Mouse (Mus musculus) kidney, embryonic 14.5 days (tissue): ENCODE measurements around the gene Stra6. TPM values are rescaled to one million over a fixed set of nuclear protein-coding genes. Genes with fewer than 3 reads are reported as not detected.

Source experiments
- ATAC-seq: fragments of 200-750 bp; cut with Nextera tagmentation; 2 replicates; pipeline ENCODE4 v1.8.0; 2017; ENCODE audit warnings: moderate number of reproducible peaks, mild to moderate bottlenecking, moderate TSS enrichment, moderate library complexity; ENCODE audit not compliant: low FRiP score, low TSS enrichment
- H3K27ac ChIP-seq: fragments of 300-500 bp; sonication (generic); 2 replicates; pipeline ENCODE4 v1.5.1; 2014; ENCODE audit warnings: low read depth, mild to moderate bottlenecking, low read length, moderate library complexity, mixed read lengths
- H3K27me3 ChIP-seq: fragments of 300-500 bp; sonication (generic); 2 replicates; pipeline ENCODE4 v1.6.1; 2014; ENCODE audit warnings: mild to moderate bottlenecking, low read length; ENCODE audit not compliant: control insufficient read depth, insufficient read depth
- H3K36me3 ChIP-seq: fragments of 300-500 bp; sonication (generic); 2 replicates; pipeline ENCODE4 v1.6.1; 2014; ENCODE audit warnings: low read length, mixed read lengths; ENCODE audit not compliant: control insufficient read depth, insufficient read depth
- H3K4me1 ChIP-seq: fragments of 300-500 bp; sonication (generic); 2 replicates; pipeline ENCODE4 v1.6.1; 2014; ENCODE audit warnings: low read length, mixed read lengths; ENCODE audit not compliant: control insufficient read depth, insufficient read depth
- H3K4me2 ChIP-seq: fragments of 300-500 bp; sonication (generic); replicated peaks from 2 replicates; pipeline ENCODE4 v1.6.1; 2014; ENCODE audit warnings: low read depth, mild to moderate bottlenecking, low read length
- H3K4me3 ChIP-seq: fragments of 300-500 bp; sonication (generic); 2 replicates; pipeline ENCODE4 v1.5.1; 2014; ENCODE audit warnings: mild to moderate bottlenecking, low read length
- H3K9ac ChIP-seq: fragments of 300-500 bp; sonication (generic); 2 replicates; pipeline ENCODE4 v1.6.1; 2014; ENCODE audit warnings: low read depth, mild to moderate bottlenecking, low read length, moderate library complexity
- H3K9me3 ChIP-seq: fragments of 300-500 bp; sonication (generic); 2 replicates; pipeline ENCODE4 v1.6.1; 2016; ENCODE audit warnings: low read length; ENCODE audit not compliant: control insufficient read depth
- WGBS: fragments of 180-500 bp; shearing (Covaris S2); extraction: QIAGEN DNeasy Blood & Tissue Kit; methylation state at CpG from one replicate; pipeline ENCODE4 v1.1.7; 2014; 5-methylcytosine and 5-hydroxymethylcytosine counted together
- polyA plus RNA-seq: library from polyadenylated mRNA; unstranded; fragments of >200 nt; fragmentation: Nextera tagmentation; extraction: Ambion mirVana; gene quantifications from 2 replicates; pipeline ENCODE4 v1.2.1, GENCODE M21; 2014

Gene Stra6
- polyA plus RNA-seq, 1 experiment from 2014 or later, result 39.2 TPM

DNA sequence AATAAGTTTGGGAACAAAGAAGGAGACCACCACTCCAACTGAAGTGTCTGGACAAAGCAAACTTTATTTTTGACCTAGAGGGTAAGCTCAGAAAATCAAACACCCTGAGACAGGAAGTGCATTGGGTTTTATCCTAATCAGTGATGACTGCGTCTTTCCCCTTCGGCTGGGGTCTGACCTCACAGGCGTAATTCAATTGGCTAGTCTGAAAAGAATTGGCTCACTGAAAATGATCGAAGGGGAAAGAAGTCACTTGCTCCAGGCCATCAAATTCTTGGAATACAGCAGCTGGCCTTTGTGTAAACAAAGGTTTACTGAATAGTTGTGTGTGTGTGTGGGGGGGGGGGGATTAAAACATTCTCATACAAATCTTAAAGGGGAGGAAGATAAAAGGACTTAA lies 62.2 kb downstream of the Stra6 start:
- no peak for ATAC-seq
- H3K9me3 ChIP-seq, result no peaks in the 10 kb centered on the region
- no peak overlapping the region for H3K4me3 ChIP-seq
- WGBS, result 32% methylated on average over 4 of the region's 4 CpGs
- H3K27ac ChIP-seq, result no peak overlapping the region
- H3K36me3 ChIP-seq, result no peaks in the 10 kb centered on the region
- H3K27me3 ChIP-seq, result no peaks in the 10 kb centered on the region
- H3K9ac ChIP-seq, result no peak overlapping the region
- no peak overlapping the region for H3K4me2 ChIP-seq
- H3K4me1 ChIP-seq, result peaks cover 29% of the 10 kb centered on the region

GRCm38 (mm10) chr9:58128926-58129413 lies 65.4 kb downstream of the Stra6 start:
- Histone ChIP-seq H3K4me3 (peak overlapping the region; percentile 8), H3K36me3 (no peaks in the 10 kb centered on the region), H3K4me1 (peaks cover 54% of the 10 kb centered on the region), H3K9ac (peak overlapping the region; percentile 40; the same call in 1 of the 2 replicates), H3K9me3 (no peaks in the 10 kb centered on the region), H3K4me2 (peak overlapping the region; percentile 27), H3K27me3 (no peaks in the 10 kb centered on the region), H3K27ac (peak overlapping the region; percentile 68)
- WGBS, result 5% methylated on average over 13 of the region's 13 CpGs
- ATAC-seq, result peak; percentile 61

DNA sequence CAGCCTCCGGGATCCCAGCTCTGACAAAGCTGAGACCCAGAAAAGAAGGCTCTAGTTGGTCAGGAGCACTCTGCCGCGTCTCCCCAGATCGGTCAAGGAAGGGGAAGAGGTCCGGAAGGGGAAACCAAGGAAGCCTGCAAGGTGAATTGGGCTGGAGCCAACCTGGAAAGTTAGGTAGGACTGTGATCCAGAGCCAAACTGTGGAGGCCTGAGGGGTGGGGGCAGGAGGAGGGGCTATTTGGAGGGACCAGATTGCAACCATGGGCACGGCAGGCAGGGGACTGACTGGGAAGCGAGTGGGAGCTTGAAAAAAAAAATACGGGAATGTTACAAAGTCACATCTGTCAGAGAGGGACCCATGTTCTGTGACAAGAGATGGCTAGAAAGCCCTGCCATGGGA lies 65.9 kb downstream of the Stra6 start:
- Histone ChIP-seq H3K4me3 (peak overlapping the region; percentile 8; the same call in 1 of the 2 replicates), H3K4me1 (peaks cover 57% of the 10 kb centered on the region), H3K27ac (peak overlapping the region; percentile 68), H3K4me2 (peak overlapping the region; percentile 27), H3K9ac (peak overlapping the region; percentile 40; the same call in 1 of the 2 replicates), H3K9me3 (no peaks in the 10 kb centered on the region), H3K27me3 (no peaks in the 10 kb centered on the region), H3K36me3 (no peaks in the 10 kb centered on the region)
- no peak for ATAC-seq
- WGBS, result 5% methylated on average over 8 of the region's 8 CpGs

DNA sequence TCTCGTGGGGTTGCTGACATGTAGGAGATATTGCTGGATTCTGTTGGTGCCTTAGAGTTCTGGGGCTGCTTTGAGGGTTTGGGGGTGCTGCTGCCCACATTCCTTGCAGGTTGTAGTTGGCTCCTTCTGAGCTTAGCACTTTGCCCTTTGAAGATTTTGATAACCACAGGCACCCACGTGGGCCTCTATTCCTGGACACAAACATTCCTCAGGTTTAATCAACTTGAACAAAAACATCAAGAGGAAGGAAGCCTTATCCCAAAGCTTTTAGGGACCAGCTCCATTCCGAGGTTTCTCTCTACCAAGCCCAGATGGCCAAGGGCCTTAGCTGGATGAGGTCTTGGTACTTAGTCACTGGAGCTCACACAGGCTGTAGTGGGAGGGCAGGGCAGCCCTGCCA lies 67.3 kb downstream of the Stra6 start:
- H3K9me3 ChIP-seq, result no peaks in the 10 kb centered on the region
- no peaks in the 10 kb centered on the region for H3K36me3 ChIP-seq
- H3K27ac ChIP-seq, result 0 out of 2 replicates have a peak overlapping the region, but pooled peaks have one; percentile 6
- 30% methylated on average over 3 of the region's 3 CpGs for WGBS
- H3K4me3 ChIP-seq, result no peak overlapping the region
- ATAC-seq, result no peak
- no peaks in the 10 kb centered on the region for H3K27me3 ChIP-seq
- peaks cover 68% of the 10 kb centered on the region for H3K4me1 ChIP-seq
- no peak overlapping the region; the same call in 1 of the 2 replicates for H3K4me2 ChIP-seq
- no peak overlapping the region for H3K9ac ChIP-seq

- 0 out of 2 replicates have a peak overlapping the region, but pooled peaks have one; percentile 24 for H3K27ac ChIP-seq
- H3K4me1 ChIP-seq, result peaks cover 76% of the 10 kb centered on the region
- WGBS, result 59% methylated on average over 7 of the region's 7 CpGs
Observed at GRCm38 (mm10) chr9:58131735-58132134, 68.1 kb downstream of the Stra6 start.

DNA sequence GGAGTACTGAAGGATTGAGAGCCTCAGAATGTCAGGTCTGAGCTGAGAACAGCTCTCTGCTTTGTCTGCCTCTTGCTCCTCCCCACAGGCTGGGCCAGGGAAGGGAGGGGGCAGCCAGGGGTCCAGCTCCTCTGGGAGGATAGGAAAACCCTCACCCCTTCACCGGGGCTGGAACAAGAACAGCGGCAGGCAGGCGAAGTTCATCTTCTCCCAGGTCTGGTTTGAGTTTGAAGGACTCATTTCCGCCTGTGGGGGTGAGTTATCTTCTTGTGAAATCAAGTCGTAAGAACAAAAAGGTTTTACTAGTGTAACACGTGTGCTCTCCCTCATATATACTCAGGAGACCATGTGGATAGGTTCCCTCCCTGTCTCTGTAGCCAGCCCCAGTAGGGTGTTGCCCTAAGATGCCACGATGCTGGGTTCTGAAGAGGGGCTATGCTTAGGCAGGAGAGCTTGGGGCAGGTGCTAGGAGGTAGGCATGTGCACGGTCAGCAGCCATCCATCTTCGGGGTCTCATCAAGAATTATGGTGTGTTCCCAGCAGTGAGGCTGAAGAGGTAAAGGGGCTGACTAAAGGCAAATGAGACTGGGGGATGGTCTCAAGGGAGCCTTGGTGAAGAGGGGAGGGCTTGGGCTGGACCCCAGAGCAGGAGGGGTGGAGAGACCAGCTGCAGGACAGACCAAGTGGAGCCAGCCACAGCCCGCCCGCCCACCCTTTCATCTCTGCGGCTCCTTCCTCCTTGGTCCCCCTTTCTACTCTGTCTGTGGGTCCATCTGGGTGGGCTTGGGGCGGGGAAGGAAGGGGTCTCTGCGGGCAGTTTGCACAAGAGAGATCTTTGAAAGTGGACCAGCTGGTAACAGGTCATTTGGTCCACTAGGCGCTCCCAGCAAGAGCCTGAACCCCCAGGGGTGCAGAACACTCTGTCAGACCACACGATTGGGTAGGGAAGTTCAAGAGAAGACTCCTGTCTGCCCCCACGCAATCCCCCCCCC lies 70.6 kb downstream of the Stra6 start:
- Histone ChIP-seq H3K27me3 (no peaks in the 10 kb centered on the region), H3K4me1 (peaks cover 70% of the 10 kb centered on the region), H3K36me3 (no peaks in the 10 kb centered on the region), H3K9ac (peak overlapping the region; percentile 42; the same call in 1 of the 2 replicates), H3K4me2 (peak overlapping the region; percentile 21), H3K9me3 (no peaks in the 10 kb centered on the region), H3K27ac (peak overlapping the region; percentile 74), H3K4me3 (peak overlapping the region; percentile 15; the same call in 1 of the 2 replicates)
- peak; percentile 67 for ATAC-seq
- 8% methylated on average over 15 of the region's 17 CpGs for WGBS

More at GRCm38 (mm10) chr9:58131735-58132134, 68.1 kb downstream of the Stra6 start:
- H3K27me3 ChIP-seq, result no peaks in the 10 kb centered on the region
- no peak for ATAC-seq
- no peaks in the 10 kb centered on the region for H3K9me3 ChIP-seq
- no peak overlapping the region for H3K9ac ChIP-seq
- H3K4me2 ChIP-seq, result no peak overlapping the region
- no peak overlapping the region for H3K4me3 ChIP-seq
- no peaks in the 10 kb centered on the region for H3K36me3 ChIP-seq

GRCm38 (mm10) chr9:58134906-58135305 lies 71.3 kb downstream of the Stra6 start:
- Histone ChIP-seq H3K4me2 (peak overlapping the region; percentile 21), H3K36me3 (peaks cover 2% of the 10 kb centered on the region; the same call in 1 of the 2 replicates), H3K4me3 (peak overlapping the region; percentile 15; the same call in 1 of the 2 replicates), H3K9me3 (no peaks in the 10 kb centered on the region), H3K27me3 (no peaks in the 10 kb centered on the region), H3K9ac (peak overlapping the region; percentile 34; the same call in 1 of the 2 replicates), H3K4me1 (peaks cover 65% of the 10 kb centered on the region), H3K27ac (peak overlapping the region; percentile 74; the same call in 1 of the 2 replicates)
- no peak for ATAC-seq
- WGBS, result 24% methylated on average over 7 of the region's 7 CpGs

DNA sequence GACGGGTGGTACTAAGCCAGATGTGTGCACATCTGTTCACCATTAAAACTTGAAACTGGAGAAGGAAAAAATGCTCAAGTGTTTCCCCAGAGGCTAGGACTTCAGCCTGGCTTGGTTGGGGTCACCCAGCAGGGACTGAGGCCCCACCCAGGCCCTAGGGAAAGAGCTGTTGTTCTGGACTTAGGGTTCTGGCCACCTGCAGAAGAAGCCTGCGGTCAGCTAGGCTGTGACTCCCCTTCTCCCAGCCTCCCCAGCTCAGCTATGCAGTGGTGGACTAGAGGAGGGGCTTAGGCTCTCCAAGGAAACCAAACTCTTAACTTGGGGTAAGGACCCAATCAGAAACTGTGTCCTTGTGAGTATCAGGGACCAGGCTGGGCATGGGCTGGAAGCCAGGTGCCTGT lies 72.3 kb downstream of the Stra6 start:
- H3K4me1 ChIP-seq, result peaks cover 65% of the 10 kb centered on the region
- peaks cover 8% of the 10 kb centered on the region; the same call in 1 of the 2 replicates for H3K36me3 ChIP-seq
- H3K27me3 ChIP-seq, result no peaks in the 10 kb centered on the region
- peak overlapping the region; percentile 74; the same call in 1 of the 2 replicates for H3K27ac ChIP-seq
- 20% methylated on average over 2 of the region's 2 CpGs for WGBS
- no peak; the same call in 1 of the 2 replicates for ATAC-seq
- no peaks in the 10 kb centered on the region for H3K9me3 ChIP-seq
- peak overlapping the region; percentile 15 for H3K4me3 ChIP-seq
- 0 out of 2 replicates have a peak overlapping the region, but pooled peaks have one; percentile 34 for H3K9ac ChIP-seq
- peak overlapping the region; percentile 21 for H3K4me2 ChIP-seq
